Mouse (Mus musculus) small intestine, adult 2 months (tissue): ENCODE results near the gene Gm45233.

ENCODE experiments used
- CTCF ChIP-seq: fragments of 200-500 bp; IDR thresholded peaks from 2 replicates; pipeline ENCODE4 v1.5.1; 2012; ENCODE audit warnings: low read depth, mild to moderate bottlenecking, control low read depth, inconsistent platforms, low read length, moderate library complexity, mixed read lengths; ENCODE audit not compliant: insufficient replicate concordance, insufficient read length; ENCODE audit errors: extremely low read depth
- POLR2A ChIP-seq: fragments of 200-500 bp; IDR thresholded peaks from 2 replicates; pipeline ENCODE4 v1.6.1; 2012; ENCODE audit warnings: low read depth, mild to moderate bottlenecking, control low read depth, inconsistent platforms, low read length, moderate library complexity

DNA sequence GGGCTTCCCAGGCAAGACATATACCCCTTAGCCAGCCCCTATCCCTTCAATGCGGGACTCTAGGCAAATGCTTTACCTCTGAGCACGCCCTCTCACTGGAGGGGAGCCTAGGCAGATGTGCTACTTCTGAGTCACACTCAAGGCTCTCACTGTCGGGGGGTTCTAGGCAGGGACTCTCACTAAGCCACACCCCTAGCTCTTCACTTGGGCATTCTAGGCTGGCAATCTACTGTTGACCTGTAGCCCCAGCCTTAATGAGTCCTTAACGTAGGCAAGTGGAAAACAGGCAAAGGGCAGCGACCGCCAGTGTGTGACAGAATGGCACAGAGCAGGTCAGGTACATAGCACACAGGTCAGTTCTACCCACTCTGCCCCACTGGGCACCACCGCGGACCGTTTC, 46.9 kb downstream of the Gm45233 start:
- TF ChIP-seq POLR2A (no peak), CTCF (no peak)
